Mouse (Mus musculus) adipocyte (in vitro differentiated cells): ENCODE data around the gene Selenoo.

ENCODE experiments used
- DNase-seq: peaks from one replicate; pipeline ENCODE4 v3.0.0-alpha.2; 2016; ENCODE audit warnings: low spot score

Selenoo gene

DNA sequence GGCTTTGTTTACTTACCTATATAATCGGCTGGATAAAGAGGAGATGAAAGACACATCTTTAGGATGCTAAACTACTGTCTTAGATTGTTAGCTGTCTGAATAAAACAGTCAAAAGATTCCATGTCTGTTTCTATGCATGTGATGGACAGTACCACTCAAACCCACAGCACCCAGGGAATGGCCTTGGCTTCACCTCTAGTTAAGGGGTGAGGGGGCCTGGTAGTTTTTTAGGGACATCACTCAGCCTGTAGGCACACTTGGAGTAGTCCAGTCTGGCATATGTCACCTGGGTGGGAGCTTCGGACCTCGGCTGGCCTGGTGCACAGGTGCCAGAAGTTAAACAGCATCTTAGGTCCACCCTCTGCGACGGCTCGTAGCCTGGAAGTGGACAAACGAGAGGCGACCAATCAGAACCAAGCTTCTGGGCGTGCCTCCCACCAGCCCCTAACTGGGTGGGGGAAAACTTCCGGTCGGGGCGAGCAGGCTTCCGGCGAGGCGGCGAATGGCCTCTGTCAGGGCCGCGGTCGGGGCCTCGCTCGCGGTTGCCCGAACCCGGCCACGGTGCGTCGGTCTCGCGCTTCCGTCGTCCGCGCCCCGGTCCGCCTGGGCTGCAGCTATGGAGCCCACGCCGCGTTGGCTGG, at the start of gene Selenoo:
Gene Selenoo, plus strand, starts transcription at position 478 of the 641 bp plus-strand sequence.
- peak; percentile 92 for DNase-seq

DNA sequence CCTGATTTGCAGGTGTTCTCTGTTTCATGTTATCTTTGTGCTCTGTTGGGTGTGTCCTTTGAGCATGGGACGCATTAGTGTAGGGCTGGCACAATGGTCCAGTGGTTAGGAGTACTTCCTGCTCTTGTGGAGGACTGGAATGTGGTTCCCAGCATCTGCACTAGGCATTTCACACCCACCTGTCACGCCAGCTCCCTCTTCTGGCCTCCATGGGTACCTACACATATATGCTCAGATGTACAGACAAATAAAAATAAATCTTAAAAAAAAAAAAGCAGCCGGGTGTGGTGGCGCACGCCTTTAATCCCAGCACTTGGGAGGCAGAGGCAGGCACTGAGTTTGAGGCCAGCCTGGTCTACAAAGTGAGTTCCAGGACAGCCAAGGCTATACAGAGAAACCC, 44.5 kb upstream of the Selenoo start:
- DNase-seq: no peak

DNA sequence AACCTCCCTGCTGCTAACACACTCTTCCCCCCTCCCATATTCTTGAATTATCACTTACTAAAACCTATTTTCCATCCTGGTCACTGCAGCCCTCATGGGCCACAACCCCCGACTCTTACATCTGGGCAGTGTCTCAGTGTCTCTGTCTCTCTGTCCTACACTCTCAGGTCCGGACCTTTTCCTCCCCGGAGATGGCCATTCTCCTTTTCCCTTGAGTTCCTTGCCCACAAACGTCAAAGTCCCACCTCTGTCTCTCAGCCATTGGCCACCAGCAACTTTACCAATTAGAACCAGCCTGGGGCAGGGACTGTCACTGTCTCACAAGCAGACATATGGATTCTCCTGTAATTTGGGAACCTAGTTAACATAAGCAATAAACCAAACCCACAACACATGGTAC, 42.5 kb upstream of the Selenoo start:
- no peak for DNase-seq

DNA sequence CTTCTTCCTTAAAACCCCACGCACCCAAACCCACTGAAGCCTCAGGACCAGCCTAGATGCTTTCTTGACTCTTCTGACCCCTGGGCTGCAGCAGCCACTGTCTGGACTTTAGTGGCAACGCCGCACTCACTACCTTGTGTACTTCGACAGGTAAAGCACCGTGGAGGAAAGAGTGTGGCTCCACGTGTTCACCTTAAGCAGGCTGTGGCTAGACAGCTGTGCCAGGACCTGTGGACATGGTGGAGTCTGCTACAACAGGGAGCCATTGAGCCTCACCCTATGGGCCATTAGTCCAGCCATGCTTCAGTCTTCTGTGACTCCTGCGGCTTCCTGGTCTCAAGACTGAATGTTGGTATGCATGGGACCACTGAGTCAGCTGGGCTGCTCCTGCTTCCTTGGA, 34.2 kb upstream of the Selenoo start:
- no peak for DNase-seq

DNA sequence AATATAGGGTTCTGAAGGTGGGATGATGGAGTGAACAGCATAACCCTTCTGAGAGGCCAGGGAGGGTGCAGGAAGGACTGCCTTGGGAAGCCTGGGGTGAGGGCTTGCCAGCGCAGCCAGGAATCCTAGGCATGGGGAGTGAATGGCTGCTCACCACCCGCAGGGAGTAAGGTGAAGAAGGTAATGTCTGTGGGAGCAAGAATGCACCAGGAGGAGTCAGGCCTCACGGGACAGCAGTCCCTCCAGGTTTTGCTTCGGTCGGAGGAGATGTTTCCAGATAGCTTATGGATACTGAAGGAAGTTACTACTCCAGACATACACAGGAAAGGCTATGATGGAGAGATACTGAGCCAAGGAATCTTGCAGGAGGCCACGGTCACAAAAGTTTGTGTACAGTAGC, 30.1 kb upstream of the Selenoo start:
- no peak for DNase-seq

DNA sequence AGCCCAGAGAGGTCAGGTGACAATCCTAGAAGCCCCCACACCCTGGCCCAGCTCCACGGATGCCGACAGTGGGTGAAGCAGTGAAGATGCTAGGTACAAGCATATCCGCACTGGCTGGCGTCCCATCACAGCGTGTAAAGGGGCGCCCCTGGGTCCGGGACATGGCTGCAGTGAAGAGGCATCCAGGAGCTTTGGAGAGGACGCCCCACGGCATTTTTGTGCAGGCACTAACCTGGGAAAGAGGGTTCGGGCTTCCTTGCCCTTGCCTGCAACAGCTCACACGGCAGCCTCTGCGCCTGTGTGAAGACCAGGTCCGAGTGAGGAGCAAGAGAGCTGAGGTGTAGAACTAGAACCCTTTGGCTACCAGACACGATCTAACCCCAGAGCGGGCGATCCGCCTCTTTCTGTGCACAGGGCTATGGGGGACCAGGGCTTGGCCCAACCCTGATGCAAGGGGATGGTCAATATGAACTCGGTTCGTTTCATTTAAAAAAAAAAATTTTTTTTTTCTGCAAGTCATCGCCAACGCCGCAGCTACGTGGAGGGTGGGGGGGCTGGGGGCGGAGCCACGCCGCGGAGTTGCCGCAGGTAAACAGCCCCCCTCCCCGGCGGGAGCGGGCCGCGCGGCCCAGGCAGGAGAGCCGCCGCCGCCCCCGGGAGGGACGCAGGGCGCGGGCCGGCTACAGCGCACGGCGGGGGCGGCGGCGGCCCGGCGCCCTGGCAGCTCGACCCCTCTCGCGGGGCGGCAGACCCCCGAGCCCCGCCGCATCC, 29.5 kb upstream of the Selenoo start, which contains the start of gene Panx2:
Gene Panx2, plus strand, starts transcription at position 574 of the 771 bp plus-strand sequence.
- DNase-seq: no peak

DNA sequence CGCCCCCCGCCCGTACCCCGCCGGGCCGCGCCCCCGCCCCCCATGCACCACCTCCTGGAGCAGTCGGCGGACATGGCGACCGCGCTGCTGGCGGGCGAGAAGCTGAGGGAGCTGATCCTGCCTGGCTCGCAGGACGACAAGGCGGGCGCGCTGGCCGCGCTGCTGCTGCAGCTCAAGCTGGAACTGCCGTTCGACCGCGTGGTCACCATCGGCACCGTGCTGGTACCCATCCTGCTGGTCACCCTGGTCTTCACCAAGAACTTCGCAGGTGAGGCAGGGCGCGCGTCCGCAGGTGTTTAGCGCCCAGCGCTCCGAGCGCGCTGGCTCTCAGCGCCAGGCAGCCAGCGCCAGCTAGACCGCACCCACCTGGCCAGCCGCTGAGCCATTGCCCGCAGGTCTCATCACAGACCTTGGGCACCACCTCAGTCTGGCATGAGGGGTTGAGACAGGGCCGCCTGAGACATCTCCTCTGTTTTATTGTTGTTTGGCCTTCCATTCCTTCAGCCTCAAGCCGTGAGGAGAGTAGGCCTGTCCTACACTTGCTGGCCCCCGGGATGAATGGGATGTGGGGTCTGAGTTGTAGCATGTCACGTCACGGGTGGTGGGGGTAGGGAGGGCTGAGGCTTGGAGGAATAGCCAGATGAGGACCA, 28.7 kb upstream of the Selenoo start:
- no peak for DNase-seq

DNA sequence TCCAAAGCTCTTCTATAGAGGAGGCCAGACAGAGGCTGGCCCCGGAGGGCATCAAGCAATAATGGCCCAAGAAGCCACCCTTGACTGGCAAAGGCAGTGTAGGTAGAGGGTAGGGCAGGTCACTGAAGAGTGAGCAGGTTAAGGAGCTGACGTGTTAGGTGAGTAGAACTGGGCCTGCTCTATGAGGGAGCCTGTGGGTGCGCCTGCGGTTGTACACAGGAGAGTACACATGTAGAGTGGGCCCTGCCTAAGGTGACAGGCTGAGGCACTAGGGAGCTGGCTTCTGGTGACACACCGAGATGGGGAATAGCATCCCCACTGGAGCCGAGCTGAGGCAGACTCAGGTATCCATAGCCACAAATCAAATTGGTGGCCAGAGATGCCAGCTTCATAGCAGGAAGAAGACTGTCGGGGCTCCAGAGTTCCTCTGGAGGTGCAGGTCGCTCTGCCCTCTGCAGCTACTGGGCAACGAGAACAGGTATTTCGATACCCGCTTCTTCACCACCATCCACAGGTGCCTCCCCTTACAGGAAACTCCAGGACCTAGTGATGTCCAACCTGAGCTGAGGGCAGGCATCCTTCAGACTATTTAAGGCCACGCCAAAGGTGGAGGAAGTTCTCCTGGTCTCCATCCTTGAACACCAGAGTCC, 27.9 kb upstream of the Selenoo start:
- no peak for DNase-seq

DNA sequence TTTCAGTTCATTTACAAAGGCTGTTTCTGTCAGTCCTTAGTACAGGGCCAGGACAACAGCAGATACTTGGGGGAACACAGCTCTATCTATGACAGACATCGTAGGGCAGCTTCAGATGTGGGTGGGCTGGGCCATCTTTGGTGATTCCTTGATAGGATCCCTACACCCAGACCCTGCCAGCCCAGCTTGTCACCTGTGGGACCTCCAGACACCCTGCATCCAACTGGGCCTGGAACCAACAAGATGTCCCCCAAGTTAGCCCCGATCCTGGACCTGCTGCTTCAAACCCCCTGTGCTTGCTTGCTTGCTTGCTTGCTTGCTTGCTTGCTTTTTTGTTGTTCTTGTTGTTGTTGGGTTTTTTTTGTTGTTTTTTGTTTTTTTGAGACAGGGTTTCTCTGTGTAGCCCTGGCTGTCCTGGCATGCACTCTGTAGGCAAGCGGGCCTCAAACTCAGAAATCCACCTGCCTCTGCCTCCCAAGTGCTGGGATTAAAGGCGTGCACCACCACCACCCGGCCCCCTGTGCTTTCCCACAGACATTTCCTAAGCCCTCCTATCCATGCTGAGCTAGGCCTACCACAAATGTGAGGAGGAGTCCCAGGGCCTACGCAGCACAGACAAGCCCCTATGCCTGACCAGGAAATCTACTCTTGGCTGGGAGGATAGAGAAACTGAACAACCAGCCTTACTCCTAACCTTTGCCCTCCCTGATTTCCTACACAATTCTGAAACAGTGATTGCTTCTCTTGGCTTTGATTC, 26.9 kb upstream of the Selenoo start:
- DNase-seq: peak; percentile 28

DNA sequence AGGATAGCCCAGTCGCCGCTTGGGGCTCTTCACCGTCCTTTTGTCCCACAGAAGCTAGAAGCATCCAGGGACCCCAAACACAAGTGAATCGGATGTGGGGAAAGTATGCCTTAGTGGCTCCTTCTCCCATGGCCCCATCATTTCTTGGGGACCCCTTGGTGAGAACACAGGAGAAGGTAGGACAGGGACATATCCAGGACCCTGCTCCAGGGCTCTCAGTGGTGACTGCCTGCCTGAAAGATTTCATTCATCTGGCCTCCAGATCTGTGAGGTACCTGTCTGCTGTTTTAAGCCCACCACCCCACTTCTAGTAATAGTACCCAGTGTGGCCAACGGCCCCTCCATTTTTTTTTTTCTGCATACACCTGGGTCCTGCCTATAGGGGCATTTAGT, 26.4 kb upstream of the Selenoo start:
- no peak for DNase-seq

DNA sequence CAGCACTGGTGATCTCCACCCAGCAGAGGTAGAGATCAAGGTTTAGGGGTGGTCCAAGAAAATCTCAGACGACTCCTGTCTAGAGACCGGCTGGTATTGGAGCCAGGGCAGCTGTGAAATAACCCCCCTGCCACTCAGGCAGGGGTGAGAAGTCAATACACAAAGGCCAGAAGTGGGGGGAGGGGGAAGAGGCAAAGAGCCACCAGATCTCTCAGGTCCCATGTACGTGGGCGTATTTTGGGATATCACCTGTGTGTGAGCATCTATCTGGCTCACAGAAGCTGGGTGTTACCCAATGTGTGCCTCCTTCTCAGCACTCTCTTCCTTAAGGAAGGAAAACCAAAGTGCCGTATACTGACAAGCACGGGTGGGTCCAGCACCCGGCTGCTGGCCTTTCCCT, 25.9 kb upstream of the Selenoo start:
- DNase-seq: no peak

DNA sequence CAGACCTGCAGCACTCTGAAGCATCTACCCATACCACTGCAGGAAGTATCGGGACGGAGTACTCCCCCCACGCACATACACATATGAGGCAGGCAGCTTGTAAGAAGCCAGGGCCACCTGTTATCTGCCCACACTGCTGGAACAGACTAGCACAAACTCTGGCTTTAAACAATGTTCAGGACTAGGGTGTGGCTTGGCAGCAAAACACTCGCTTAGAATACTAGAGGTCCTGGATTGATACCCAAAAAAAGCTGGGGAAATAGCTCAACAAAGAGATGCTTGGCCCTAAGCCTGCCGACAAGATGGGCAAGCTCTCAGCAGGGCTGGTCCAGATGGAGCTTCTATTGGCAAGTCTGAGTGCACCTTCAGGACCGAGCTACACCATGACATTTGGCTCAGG, 25.3 kb upstream of the Selenoo start:
- no peak for DNase-seq

DNA sequence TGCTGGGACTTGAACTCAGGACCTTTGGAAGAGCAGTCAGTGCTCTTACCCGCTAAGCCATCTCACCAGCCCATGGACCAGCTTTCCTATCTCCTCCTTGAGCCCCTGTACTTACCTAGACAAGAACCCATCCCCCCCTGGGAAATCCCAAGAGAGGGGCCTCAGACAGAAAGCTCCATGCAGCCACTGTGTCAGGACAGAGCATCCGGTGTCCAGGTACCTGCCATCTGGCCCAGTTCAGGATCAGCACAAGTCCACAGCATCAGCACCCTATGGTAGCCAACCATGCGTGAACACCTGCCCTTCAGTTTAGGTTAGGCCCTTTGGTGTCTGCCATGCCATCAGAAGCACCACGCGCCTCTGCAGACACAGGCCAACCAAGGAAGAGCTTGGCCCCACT, 24.0 kb upstream of the Selenoo start:
- DNase-seq: no peak

DNA sequence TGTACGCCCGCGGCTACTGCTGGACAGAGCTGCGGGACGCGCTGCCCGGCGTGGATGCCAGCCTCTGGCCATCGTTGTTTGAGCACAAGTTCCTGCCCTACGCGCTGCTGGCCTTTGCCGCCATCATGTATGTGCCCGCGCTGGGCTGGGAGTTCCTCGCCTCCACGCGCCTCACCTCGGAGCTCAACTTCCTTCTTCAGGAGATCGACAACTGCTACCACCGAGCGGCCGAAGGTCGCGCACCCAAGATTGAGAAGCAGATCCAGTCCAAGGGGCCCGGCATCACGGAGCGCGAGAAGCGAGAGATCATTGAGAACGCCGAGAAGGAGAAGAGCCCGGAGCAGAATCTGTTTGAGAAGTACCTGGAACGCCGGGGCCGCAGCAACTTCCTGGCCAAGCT, 21.3 kb upstream of the Selenoo start:
- DNase-seq: no peak

DNA sequence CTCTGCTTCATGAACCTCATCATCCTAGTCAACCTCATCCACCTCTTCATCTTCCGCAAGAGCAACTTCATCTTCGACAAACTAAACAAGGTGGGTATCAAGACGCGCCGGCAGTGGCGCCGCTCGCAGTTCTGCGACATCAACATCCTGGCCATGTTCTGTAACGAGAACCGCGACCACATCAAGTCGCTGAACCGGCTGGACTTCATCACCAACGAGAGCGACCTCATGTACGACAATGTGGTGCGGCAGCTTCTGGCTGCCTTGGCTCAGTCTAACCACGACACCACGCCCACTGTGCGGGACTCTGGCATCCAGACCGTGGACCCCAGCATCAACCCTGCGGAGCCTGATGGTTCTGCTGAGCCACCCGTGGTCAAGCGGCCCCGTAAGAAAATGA, 20.7 kb upstream of the Selenoo start:
- DNase-seq: no peak

DNA sequence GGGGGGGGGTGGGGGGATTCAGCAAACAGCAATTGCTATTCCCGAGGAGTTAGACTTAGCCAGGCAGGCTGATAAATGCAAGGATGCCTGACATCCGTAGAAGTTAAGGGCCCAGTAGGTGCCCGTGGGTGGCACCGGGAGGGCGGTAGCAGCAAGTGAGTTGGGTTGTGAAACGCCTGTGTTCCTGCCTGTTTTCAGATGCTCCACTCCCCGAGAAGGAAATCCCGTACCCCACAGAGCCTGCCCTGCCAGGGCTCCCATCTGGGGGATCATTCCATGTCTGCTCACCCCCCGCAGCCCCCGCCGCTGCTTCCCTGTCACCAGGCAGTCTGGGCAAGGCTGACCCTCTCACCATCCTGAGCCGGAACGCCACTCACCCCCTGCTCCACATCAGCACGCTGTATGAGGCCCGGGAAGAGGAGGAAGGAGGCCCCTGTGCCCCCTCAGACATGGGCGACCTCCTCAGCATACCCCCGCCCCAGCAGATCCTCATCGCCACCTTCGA, 19.5 kb upstream of the Selenoo start:
- DNase-seq: no peak

DNA sequence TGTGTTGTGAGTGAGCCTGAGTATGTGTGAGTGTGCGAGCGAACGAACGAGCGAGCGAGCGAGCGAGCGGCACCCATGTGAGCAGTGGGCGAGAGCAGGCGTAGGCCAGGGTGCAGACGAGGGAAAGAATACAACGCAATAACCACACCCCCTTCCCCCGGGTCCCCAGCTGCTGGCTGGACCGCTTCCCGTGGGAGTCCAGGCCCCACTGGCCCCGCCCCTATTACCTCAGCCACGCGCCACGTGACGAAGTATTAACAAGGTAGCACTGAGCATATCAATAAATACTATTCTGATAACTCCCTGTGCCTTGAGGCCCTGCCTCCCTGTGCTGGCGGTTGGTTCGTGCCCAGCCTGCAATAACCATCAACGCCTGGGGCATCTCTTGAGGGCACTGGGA, 18.3 kb upstream of the Selenoo start:
- no peak for DNase-seq

DNA sequence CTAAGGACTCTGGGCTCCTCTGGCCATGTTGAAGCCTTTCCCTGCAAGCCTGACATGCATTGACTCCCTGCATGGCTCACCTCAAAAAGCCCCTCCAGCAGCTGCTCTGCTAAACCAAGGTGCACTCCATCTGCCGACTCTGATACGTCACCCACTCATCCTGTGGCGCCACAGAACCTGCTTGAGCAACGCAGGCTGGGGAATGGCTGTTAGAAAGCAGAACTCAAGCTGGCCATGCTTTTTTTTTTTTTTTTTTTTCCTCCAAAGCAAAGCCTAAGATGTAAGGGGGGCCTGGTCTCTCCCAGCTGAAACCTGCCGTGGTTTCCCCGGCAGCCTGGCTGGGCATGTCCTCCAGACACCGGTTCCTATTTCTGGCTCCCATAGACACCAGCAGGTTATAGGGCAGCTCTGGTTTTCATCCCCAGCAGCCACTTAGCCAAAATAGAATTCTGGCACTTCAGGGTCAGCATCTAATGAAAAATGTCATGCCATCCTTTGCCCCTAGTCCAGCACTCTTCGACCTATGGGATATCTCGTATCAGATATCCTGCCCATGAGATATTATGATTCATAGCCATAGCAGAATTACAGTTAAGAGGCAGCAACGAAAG, 14.8 kb upstream of the Selenoo start:
- no peak for DNase-seq

DNA sequence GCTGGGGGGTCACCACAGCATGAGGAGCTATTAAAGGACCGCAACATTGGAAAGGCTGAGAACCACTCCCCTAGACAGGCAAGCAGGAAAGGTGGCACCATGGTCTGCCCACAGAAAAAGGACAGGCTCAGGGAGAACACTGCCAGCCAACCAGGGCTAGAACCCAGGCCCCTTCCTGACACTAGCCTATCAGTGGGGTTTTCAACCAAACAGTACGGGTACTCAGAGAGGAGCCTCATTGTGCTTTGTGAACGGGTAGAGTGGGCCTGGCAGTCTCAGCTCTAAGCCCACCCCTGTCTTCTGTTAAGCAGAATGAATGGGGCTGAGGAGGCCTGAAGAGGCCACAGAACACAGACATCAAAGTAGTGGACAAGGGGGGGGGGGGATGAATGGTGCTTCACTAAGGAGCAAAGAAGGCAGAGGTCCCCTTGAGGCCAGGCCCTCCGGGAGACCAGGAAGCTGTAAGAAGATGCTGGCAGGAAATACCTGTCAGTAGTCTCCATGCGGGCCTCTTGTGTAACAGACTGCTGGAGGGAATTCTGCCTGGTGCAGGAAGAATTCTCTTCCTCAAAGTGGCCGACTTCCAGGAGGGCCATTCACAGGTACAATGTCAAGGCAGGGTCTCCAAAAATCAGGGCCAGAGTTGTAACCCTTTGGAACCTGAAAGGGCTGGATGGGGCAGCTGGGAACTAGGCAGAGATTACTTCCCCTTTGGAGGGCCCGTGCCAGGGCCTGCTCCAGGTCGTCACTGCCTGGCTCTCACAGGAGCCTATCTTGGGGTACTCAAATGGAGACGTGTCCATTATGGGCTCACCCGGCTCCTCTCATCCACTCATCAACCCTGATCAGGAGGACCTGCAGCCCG, 14.0 kb upstream of the Selenoo start, which contains the start of gene Trabd:
Gene Trabd, plus strand, starts transcription at position 512 of the 865 bp plus-strand sequence.
- DNase-seq: no peak

DNA sequence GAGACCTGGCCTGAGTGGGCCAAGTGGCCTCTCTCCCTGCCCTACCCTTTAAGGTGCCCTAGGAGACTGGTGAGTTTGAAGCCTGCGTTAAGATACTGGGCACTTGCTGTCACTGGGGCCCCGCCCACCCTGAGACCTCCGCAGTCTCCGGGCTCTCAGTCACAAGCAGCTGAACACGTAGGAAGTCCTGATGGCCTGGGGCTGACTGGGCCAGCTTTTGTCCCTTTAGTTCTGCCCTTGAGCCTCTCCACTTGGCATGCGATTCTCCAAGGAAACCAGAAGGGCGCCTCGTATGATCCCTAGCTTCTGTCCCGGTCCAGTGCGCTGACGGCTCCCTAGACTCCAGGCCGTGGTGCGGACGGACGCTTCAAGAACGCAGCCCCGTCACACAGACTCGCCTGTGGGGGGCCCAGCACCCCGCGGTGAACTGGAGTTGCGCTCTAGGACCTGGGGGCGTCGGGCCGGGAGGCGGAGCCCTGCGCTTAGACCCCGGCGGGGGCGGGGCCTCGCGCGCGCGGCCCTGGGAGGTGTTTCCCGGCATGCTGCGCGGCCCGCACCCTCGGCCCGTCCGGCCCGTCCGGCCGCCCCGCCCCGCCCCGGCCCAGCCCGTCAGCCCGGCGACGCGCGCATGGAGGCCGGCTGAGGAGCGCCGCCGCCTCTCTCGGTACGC, 13.3 kb upstream of the Selenoo start:
- DNase-seq: peak; percentile 78
